Mouse (Mus musculus) hindbrain, embryonic 11.5 days (tissue): ENCODE measurements around the gene Btn2a2. TPM values are rescaled to one million over a fixed set of nuclear protein-coding genes. Genes with fewer than 3 reads are reported as not detected.
A peak's percentile ranks its signal among the peaks of the same experiment; 100 is the strongest.

Source experiments
- ATAC-seq: fragments of 200-750 bp; cut with Nextera tagmentation; 2 replicates; pipeline ENCODE4 v1.8.0; 2017; ENCODE audit warnings: mild to moderate bottlenecking, moderate TSS enrichment, moderate library complexity; ENCODE audit not compliant: low FRiP score
- DNase-seq: peaks from one replicate; pipeline ENCODE4 v3.0.0-alpha.2; 2015; ENCODE audit warnings: low spot score
- H3K27ac ChIP-seq: fragments of 300-500 bp; sonication (generic); 2 replicates; pipeline ENCODE4 v1.5.1; 2014; ENCODE audit warnings: mild to moderate bottlenecking, low read depth, low read length
- H3K27me3 ChIP-seq: fragments of 300-500 bp; sonication (generic); 2 replicates; pipeline ENCODE4 v1.6.1; 2014; ENCODE audit warnings: mild to moderate bottlenecking, low read length, moderate library complexity, mixed read lengths; ENCODE audit not compliant: control insufficient read depth, insufficient read depth
- H3K36me3 ChIP-seq: fragments of 300-500 bp; sonication (generic); 2 replicates; pipeline ENCODE4 v1.6.1; 2014; ENCODE audit warnings: mild to moderate bottlenecking, low read length, moderate library complexity, mixed read lengths; ENCODE audit not compliant: control insufficient read depth, insufficient read depth
- H3K4me1 ChIP-seq: fragments of 300-500 bp; sonication (generic); replicated peaks from 2 replicates; pipeline ENCODE4 v1.6.1; 2014; ENCODE audit warnings: low read length, mixed read lengths; ENCODE audit not compliant: control insufficient read depth, insufficient read depth
- H3K4me2 ChIP-seq: fragments of 300-500 bp; sonication (generic); replicated peaks from 2 replicates; pipeline ENCODE4 v1.6.1; 2014; ENCODE audit warnings: mild to moderate bottlenecking, low read depth, low read length
- H3K4me3 ChIP-seq: fragments of 300-500 bp; sonication (generic); 2 replicates; pipeline ENCODE4 v1.5.1; 2014; ENCODE audit warnings: low read depth, low read length
- H3K9ac ChIP-seq: fragments of 300-500 bp; sonication (generic); 2 replicates; pipeline ENCODE4 v1.6.1; 2014; ENCODE audit warnings: low read depth, low read length
- H3K9me3 ChIP-seq: fragments of 300-500 bp; sonication (generic); 2 replicates; pipeline ENCODE4 v1.6.1; 2016; ENCODE audit warnings: low read length; ENCODE audit not compliant: control insufficient read depth
- WGBS: fragments of 180-500 bp; shearing (Covaris S2); extraction: QIAGEN DNeasy Blood & Tissue Kit; methylation state at CpG from one replicate; pipeline ENCODE4 v1.1.7; 2014; 5-methylcytosine and 5-hydroxymethylcytosine counted together
- polyA plus RNA-seq: library from polyadenylated mRNA; unstranded; fragments of >200 nt; fragmentation: Nextera tagmentation; extraction: Ambion mirVana; gene quantifications from 2 replicates; pipeline ENCODE4 v1.2.1, GENCODE M21; 2014

The Btn2a2 gene
- polyA plus RNA-seq, 1 experiment from 2014 or later, result 0.15 TPM

DNA sequence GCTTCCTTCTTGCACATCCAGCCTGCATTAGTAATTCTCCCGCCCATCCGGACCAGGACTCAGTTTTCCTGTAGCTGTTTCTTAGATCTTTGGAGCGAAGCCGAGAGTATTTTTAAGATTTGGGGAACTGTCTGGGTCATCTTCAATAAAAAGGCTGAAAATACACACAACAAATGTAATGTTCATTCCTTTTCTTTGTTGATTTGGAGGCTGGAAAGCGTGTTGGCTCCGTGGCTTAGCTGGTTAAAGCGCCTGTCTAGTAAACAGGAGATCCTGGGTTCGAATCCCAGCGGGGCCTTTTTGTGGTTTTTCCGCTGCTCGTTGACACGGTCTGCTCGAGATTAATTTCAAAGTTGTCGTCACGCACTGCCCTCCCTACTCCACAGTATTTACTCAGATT lies 38.3 kb downstream of the Btn2a2 start:
- under 1% methylated on average over 15 of the region's 15 CpGs for WGBS
- H3K9me3 ChIP-seq, result no peaks in the 10 kb centered on the region
- H3K9ac ChIP-seq, result peak overlapping the region; percentile 55; the same call in 1 of the 2 replicates
- ATAC-seq (no peak; the same call in 1 of the 2 replicates), DNase-seq (peak; percentile 94)
- H3K36me3 ChIP-seq, result no peaks in the 10 kb centered on the region
- no peak overlapping the region for H3K27ac ChIP-seq
- H3K4me3 ChIP-seq, result peak overlapping the region; percentile 46
- H3K4me1 ChIP-seq, result no peaks in the 10 kb centered on the region
- peak overlapping the region; percentile 44; the same call in 1 of the 2 replicates for H3K4me2 ChIP-seq
- H3K27me3 ChIP-seq, result no peaks in the 10 kb centered on the region

DNA sequence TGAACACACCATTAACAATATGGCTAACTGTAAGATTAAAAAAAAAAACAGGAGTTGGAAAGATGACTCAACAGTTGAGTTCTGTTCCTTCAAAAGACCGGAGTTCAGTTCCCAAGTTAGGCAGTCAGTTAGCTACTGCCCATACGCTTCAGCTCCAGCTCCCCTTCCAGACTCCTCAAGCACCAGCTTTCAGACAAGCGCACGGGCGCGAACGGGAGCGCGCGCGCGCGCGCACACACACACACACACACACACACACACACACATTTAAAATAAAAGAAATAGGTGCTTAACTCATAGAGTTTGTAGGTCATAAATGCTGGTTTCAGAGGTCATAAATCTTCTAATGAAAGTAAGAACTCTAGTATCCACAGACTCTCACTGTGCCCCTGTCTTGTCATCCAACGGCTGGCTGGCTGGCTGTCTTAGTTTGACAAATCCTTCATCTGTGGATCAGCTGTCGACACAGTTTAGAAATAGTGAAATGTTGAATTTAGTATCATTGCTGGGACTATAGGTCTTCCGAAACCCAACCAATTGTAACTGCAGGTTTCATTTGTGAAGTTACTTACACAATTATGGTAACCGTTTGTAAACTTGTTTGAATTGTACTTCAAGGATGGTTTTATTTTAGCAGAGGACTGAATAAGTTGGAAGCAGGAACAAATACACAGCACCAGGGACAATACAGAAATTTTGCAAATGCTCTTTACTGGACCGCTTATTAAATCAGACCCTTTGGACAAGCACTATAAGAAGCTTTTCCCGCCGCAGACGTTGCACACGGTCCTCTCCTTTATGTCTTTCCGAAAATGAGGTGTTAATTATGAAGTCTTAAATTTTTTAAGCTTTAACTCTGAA lies 39.2 kb downstream of the Btn2a2 start:
- Histone ChIP-seq H3K27me3 (no peaks in the 10 kb centered on the region), H3K9ac (peak overlapping the region; percentile 34; the same call in 1 of the 2 replicates), H3K9me3 (no peaks in the 10 kb centered on the region), H3K36me3 (no peaks in the 10 kb centered on the region), H3K4me2 (peak overlapping the region; percentile 44), H3K27ac (no peak overlapping the region), H3K4me1 (no peaks in the 10 kb centered on the region), H3K4me3 (peak overlapping the region; percentile 46)
- WGBS, result 1% methylated on average over 24 of the region's 24 CpGs
- DNase-seq (peak; percentile 82), ATAC-seq (no peak)

DNA sequence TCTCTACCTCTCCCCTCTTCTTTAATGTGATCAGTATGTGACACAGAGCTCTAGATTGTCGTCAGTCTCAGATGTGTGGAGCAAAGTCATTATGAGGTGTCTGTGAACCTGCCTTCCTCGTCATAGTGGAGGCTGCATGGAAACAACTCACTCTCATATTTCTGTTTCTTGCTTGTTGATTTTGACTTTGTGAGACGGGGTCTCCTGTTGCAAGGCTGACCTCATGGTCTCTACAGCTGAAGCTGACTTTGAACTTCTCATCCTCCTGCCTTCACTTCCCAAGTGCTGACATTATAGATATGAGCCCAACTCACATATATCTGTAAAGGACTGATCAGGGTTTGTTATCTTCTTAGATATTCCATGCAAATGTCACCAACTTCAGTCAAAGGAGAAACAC lies 39.9 kb downstream of the Btn2a2 start:
- Histone ChIP-seq H3K27ac (no peak overlapping the region), H3K4me2 (no peak overlapping the region), H3K36me3 (no peaks in the 10 kb centered on the region), H3K9me3 (no peaks in the 10 kb centered on the region), H3K27me3 (no peaks in the 10 kb centered on the region), H3K9ac (no peak overlapping the region), H3K4me3 (0 out of 2 replicates have a peak overlapping the region, but pooled peaks have one; percentile 46), H3K4me1 (no peaks in the 10 kb centered on the region)
- 44% methylated on average over 3 of the region's 3 CpGs for WGBS
- ATAC-seq (no peak), DNase-seq (no peak)

DNA sequence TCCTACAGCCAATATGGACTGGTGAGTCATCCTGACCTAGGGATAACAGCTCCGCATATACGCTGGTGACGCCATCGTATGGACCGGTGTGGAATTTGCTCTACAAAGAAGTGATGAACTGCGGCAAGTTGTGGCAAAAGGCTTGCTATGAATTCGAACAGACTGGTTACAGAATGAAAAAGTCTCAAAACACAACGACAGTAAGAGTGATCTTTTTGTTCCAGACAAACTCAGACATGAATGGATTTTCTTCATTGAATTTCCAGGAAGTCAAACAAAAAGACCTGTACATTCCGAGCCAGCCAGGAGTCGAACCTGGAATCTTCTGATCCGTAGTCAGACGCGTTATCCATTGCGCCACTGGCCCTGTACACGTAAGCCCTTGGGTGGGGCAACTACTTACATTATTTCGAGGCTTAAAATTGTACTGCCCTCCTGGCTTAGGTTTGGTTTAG lies 42.1 kb downstream of the Btn2a2 start:
- DNase-seq, result peak; percentile 91
- WGBS, result under 1% methylated on average over 16 of the region's 16 CpGs
- Histone ChIP-seq H3K9me3 (no peaks in the 10 kb centered on the region), H3K27ac (0 out of 2 replicates have a peak overlapping the region, but pooled peaks have one; percentile 27), H3K4me1 (no peaks in the 10 kb centered on the region), H3K4me3 (peak overlapping the region; percentile 51), H3K4me2 (peak overlapping the region; percentile 48), H3K9ac (peak overlapping the region; percentile 56), H3K36me3 (no peaks in the 10 kb centered on the region), H3K27me3 (no peaks in the 10 kb centered on the region)
- ATAC-seq, result peak; percentile 76

GRCm38 (mm10) chr13:23445561-23446320 lies 42.9 kb downstream of the Btn2a2 start:
- Histone ChIP-seq H3K36me3 (no peaks in the 10 kb centered on the region), H3K4me3 (peak overlapping the region; percentile 51), H3K9ac (peak overlapping the region; percentile 64), H3K4me1 (no peaks in the 10 kb centered on the region), H3K27ac (peak overlapping the region; percentile 93), H3K4me2 (peak overlapping the region; percentile 38), H3K27me3 (no peaks in the 10 kb centered on the region), H3K9me3 (no peaks in the 10 kb centered on the region)
- WGBS, result under 1% methylated on average over 55 of the region's 55 CpGs
- DNase-seq (peak; percentile 96), ATAC-seq (peak; percentile 93)

- ATAC-seq (0 out of 2 replicates have a peak, but pooled peaks have one; percentile 0), DNase-seq (no peak)
- Histone ChIP-seq H3K4me2 (peak overlapping the region; percentile 38), H3K36me3 (no peaks in the 10 kb centered on the region), H3K27me3 (no peaks in the 10 kb centered on the region), H3K9ac (peak overlapping the region; percentile 64), H3K4me3 (peak overlapping the region; percentile 51), H3K27ac (peak overlapping the region; percentile 93), H3K9me3 (no peaks in the 10 kb centered on the region), H3K4me1 (no peaks in the 10 kb centered on the region)
- 2% methylated on average over 10 of the region's 10 CpGs for WGBS
These were observed 43.5 kb downstream of the Btn2a2 start for GRCm38 (mm10) chr13:23445156-23445555.

- H3K4me3 ChIP-seq, result peak overlapping the region; percentile 4; the same call in 1 of the 2 replicates
- H3K9ac ChIP-seq, result 0 out of 2 replicates have a peak overlapping the region, but pooled peaks have one; percentile 16
These were observed 44.2 kb downstream of the Btn2a2 start for GRCm38 (mm10) chr13:23444451-23444850.

GRCm38 (mm10) chr13:23439901-23440300 lies 48.8 kb downstream of the Btn2a2 start:
- Histone ChIP-seq H3K36me3 (no peaks in the 10 kb centered on the region), H3K9ac (no peak overlapping the region), H3K4me3 (no peak overlapping the region), H3K27ac (no peak overlapping the region), H3K4me1 (no peaks in the 10 kb centered on the region), H3K9me3 (no peaks in the 10 kb centered on the region), H3K4me2 (no peak overlapping the region), H3K27me3 (no peaks in the 10 kb centered on the region)
- ATAC-seq, result no peak
- DNase-seq, result no peak
- 63% methylated on average over 10 of the region's 10 CpGs for WGBS

More at GRCm38 (mm10) chr13:23444451-23444850, 44.2 kb downstream of the Btn2a2 start:
- no peak overlapping the region for H3K27ac ChIP-seq
- H3K4me1 ChIP-seq, result no peaks in the 10 kb centered on the region
- H3K36me3 ChIP-seq, result no peaks in the 10 kb centered on the region
- H3K4me2 ChIP-seq, result peak overlapping the region; percentile 38; the same call in 1 of the 2 replicates
- DNase-seq (no peak), ATAC-seq (no peak)
- no peaks in the 10 kb centered on the region for H3K27me3 ChIP-seq
- no peaks in the 10 kb centered on the region for H3K9me3 ChIP-seq
- WGBS, result 55% methylated on average over 5 of the region's 5 CpGs
